Mouse (Mus musculus): ENCODE measurements around the gene Proz. TPM values are rescaled to one million over a fixed set of nuclear protein-coding genes. Genes with fewer than 3 reads are reported as not detected.

Proz gene
- 0.04 and 0.14 TPM in 2 replicates for polyA plus RNA-seq (2012; rRNA removed; ENCODE audit: low replicate concordance)

GRCm38 (mm10) chr8:13060441-13061150, at the start of gene Proz:
TSS of gene Proz (plus strand) at chr8:13060914.

GRCm38 (mm10) chr8:13025487-13026224, 35.1 kb upstream of the Proz start, which contains the start of gene F7:
TSS of gene F7 (plus strand) at chr8:13026034.

GRCm38 (mm10) chr8:13037015-13037414, 23.7 kb upstream of the Proz start, which contains the start of gene F10:
TSS of gene F10 (plus strand) at chr8:13037308.

GRCm38 (mm10) chr8:13105087-13105881, 44.6 kb downstream of the Proz start, which contains the start of the genes Pcid2 and Cul4a:
TSS of gene Pcid2 (minus strand) at chr8:13105459.
TSS of gene Cul4a (plus strand) at chr8:13105621.

Other genes with a start within 250 kb of the Proz start
- gene Mcf2l, start 187.1 kb upstream of the Proz start, polyA plus RNA-seq (2012; rRNA removed; ENCODE audit: low replicate concordance), result 13.2 and 52.1 TPM in 2 replicates
- 0.23 and 1.7 TPM in 2 replicates for gene F7, start 34.9 kb upstream of the Proz start, polyA plus RNA-seq (2012; rRNA removed; ENCODE audit: low replicate concordance)
- 0.73 and 2.3 TPM in 2 replicates for gene F10, start 23.6 kb upstream of the Proz start, polyA plus RNA-seq (2012; rRNA removed; ENCODE audit: low replicate concordance)
- gene Pcid2, start 44.5 kb downstream of the Proz start, polyA plus RNA-seq (2012; rRNA removed; ENCODE audit: low replicate concordance), result 23.3 and 28.9 TPM in 2 replicates
- 48.4 and 62.7 TPM in 2 replicates for gene Cul4a, start 44.7 kb downstream of the Proz start, polyA plus RNA-seq (2012; rRNA removed; ENCODE audit: low replicate concordance)
- 858 and 871 TPM in 2 replicates for gene Lamp1, start 98.2 kb downstream of the Proz start, polyA plus RNA-seq (2012; rRNA removed; ENCODE audit: low replicate concordance)
- 15.5 and 25.4 TPM in 2 replicates for gene Grtp1, start 139.7 kb downstream of the Proz start, polyA plus RNA-seq (2012; rRNA removed; ENCODE audit: low replicate concordance)
- gene Adprhl1, start 193.2 kb downstream of the Proz start, polyA plus RNA-seq (2012; rRNA removed; ENCODE audit: low replicate concordance), result 0.41 and 1.9 TPM in 2 replicates
- 26.4 and 33.3 TPM in 2 replicates for gene Dcun1d2, start 227.2 kb downstream of the Proz start, polyA plus RNA-seq (2012; rRNA removed; ENCODE audit: low replicate concordance)
- gene Tmco3, start 227.3 kb downstream of the Proz start, polyA plus RNA-seq (2012; rRNA removed; ENCODE audit: low replicate concordance), result 41.9 and 43.8 TPM in 2 replicates